Mouse (Mus musculus) testis, adult 2 months (tissue): ENCODE data around the gene Cx3cl1.

Experiments used
- CTCF ChIP-seq: fragments of 200-500 bp; IDR thresholded peaks from 2 replicates; pipeline ENCODE4 v1.5.1; 2012; ENCODE audit warnings: low read depth, mild to moderate bottlenecking, inconsistent platforms, low read length, moderate library complexity; ENCODE audit not compliant: control insufficient read depth, insufficient read depth, insufficient replicate concordance
- POLR2A ChIP-seq: fragments of 200-500 bp; IDR thresholded peaks from 2 replicates; pipeline ENCODE4 v1.6.1; 2012; ENCODE audit warnings: low read depth, mild to moderate bottlenecking, inconsistent platforms, low read length, moderate library complexity; ENCODE audit not compliant: control insufficient read depth

DNA sequence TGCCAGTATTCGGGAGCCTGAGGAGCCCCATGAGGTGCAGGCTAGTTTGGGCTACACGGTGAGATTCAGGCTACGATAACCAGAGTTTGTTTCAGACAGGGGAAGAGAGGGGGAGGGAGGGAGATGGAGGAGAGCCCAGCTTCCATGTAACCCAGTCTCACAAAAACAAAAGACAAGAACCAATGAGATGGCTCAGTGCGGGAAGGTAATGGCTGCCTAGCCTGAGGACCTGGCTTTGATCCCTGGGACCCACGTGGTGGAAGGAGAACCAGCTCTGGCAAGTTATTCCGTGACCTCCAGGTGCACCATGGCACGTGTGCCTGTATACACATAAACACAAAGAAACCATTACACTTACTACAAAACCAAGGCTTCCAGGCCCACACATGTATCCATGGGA, 48.7 kb downstream of the Cx3cl1 start:
- TF ChIP-seq CTCF (no peak), POLR2A (no peak)
